Mouse (Mus musculus): ENCODE measurements around the gene Dnah17. TPM values are rescaled to one million over a fixed set of nuclear protein-coding genes. Genes with fewer than 3 reads are reported as not detected.
A peak's percentile ranks its signal among the peaks of the same experiment; 100 is the strongest.

The Dnah17 gene
- polyA plus RNA-seq, 1 experiment from 2014 or later = 0.23 TPM

DNA sequence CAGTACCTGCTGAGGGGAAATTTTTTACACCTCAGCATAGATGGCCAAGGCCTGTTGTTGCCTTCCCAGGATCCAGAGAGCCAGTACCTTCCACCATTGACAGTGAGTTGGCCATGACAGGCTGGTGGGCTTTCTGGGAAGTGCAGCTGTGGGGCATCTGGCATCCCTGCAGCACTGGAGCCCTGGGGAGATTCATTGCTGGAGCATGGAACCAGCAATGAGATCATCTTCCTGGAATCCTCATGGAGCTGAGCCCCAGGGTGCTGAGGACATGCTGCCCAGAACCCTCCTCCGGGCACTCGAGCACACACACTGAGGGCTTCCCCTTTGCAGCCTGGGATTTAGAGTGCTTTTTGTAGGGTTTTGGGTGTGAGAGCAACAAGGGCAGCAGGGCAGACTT is 135.2 kb downstream of the Dnah17 start:
- Histone ChIP-seq H3K4me2 (replicated peaks; ENCODE audit: low read depth, low read length) (no peak overlapping the region), H3K4me3 (ENCODE audit: low read length) (no peak overlapping the region), H3K4me1 (ENCODE audit: control insufficient read depth, insufficient read depth, low read length) (peaks cover 36% of the 10 kb centered on the region), H3K9ac (ENCODE audit: low read depth, low read length) (no peak overlapping the region), H3K36me3 (ENCODE audit: control insufficient read depth, insufficient read depth, low read length) (peaks cover 15% of the 10 kb centered on the region), H3K27ac (ENCODE audit: low read depth, low read length) (no peak overlapping the region), H3K27me3 (ENCODE audit: control insufficient read depth, insufficient read depth, low read length) (no peaks in the 10 kb centered on the region), H3K9me3 (ENCODE audit: control insufficient read depth, low read length) (no peaks in the 10 kb centered on the region)
- no peak for ATAC-seq (ENCODE audit: low FRiP score, low TSS enrichment)
- WGBS = 72% methylated on average over 2 of the region's 2 CpGs

DNA sequence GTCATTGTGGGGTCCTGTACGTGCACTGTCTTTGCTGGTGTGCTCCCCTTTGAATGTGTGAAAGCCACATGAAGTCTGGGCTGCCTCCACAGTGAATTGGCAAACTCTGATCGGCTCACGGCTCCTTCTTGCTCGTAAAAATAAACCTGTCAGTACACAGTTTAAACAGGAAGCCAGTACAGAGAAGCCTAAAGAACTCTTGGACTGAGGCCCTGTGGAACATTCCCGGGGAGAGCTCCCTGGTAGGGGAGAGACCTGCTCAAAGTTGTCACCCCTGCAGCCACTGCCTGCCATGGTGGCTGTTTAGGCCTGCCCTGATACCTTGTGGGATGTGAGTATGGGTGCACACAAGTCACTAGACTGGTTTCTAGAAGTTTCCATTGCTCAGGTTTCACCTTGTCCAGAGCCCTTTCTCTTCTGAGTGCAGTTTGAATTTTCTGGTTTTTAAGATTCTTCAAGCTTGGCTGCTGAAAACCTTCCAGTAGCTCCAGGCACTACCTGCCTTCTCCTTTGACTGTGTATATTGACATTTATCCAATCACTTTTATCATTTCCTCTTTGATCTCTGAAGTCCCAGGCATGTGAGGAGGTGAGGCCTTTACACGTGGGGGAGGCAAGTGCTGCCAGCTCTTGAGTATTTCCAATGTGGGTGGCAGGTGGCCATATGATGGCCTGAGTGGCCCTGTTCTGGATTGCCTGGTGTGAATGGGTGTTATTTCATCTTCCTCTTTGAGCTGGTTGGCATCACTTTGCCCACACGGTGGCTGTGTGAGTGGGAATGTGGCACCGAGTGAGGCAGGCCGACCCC is 136.0 kb downstream of the Dnah17 start:
- no peak overlapping the region for H3K4me2 ChIP-seq (replicated peaks; ENCODE audit: low read depth, low read length)
- H3K9me3 ChIP-seq (ENCODE audit: control insufficient read depth, low read length) = no peaks in the 10 kb centered on the region
- H3K36me3 ChIP-seq (ENCODE audit: control insufficient read depth, insufficient read depth, low read length) = peaks cover 9% of the 10 kb centered on the region
- no peak for ATAC-seq (ENCODE audit: low FRiP score, low TSS enrichment)
- H3K27ac ChIP-seq (ENCODE audit: low read depth, low read length) = peak overlapping the region; percentile 24; the same call in 1 of the 2 replicates
- H3K4me1 ChIP-seq (ENCODE audit: control insufficient read depth, insufficient read depth, low read length) = peaks cover 36% of the 10 kb centered on the region
- 0 out of 2 replicates have a peak overlapping the region, but pooled peaks have one; percentile 4 for H3K9ac ChIP-seq (ENCODE audit: low read depth, low read length)
- H3K27me3 ChIP-seq (ENCODE audit: control insufficient read depth, insufficient read depth, low read length) = no peaks in the 10 kb centered on the region
- 51% methylated on average over 9 of the region's 9 CpGs for WGBS
- no peak overlapping the region for H3K4me3 ChIP-seq (ENCODE audit: low read length)

DNA sequence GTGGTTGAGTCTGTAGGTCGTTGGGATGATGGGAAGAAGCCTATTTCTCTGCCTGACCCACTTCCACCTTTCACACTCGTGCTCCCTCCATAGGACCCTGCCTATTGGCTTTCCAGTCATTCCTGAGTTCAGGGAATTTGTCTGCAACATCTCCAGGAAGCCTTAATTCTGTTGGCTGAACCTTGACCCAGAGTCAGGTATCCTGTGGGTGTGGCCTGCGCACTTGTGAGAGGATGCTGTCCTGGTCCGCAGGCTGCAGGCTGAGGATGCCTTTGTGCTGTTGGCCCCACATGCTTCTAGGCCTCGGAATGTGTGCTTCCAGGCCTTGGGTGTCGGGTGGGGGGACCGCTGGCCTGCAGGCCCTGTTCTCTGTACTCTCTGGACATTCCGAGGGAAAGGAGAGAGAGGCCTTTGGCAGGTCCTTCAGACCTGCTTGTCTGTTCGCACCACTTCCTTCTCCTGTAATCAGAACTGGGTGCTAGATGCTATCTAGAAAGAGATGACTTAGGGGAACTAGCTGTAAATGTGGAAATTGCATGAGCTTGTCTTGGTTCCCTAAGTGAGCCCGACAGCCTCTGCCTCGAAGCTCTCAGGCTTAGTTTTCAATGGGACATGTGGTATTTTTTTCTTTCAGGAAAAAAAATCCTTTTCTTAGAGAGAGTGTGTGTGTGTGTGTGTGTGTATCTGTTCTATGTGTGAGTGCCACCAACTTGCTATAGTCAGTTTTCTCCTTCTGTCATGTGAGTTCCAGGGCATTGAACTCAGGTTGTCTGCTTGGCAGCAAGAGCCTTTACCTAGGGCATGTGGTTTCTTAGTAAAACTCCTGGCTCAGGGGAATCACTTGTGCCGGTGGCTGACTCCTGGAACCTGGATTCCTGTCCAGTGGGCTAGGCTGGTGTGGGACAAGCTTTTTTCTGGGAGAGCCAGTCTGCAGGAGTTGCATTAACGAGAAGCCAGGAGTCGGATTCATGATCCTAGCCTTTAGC is 137.0 kb downstream of the Dnah17 start:
- 69% methylated on average over 14 of the region's 14 CpGs for WGBS
- H3K4me1 ChIP-seq (ENCODE audit: control insufficient read depth, insufficient read depth, low read length) = peaks cover 37% of the 10 kb centered on the region
- H3K9me3 ChIP-seq (ENCODE audit: control insufficient read depth, low read length) = no peaks in the 10 kb centered on the region
- no peak overlapping the region for H3K4me3 ChIP-seq (ENCODE audit: low read length)
- H3K36me3 ChIP-seq (ENCODE audit: control insufficient read depth, insufficient read depth, low read length) = peaks cover 6% of the 10 kb centered on the region; the same call in 1 of the 2 replicates
- no peaks in the 10 kb centered on the region for H3K27me3 ChIP-seq (ENCODE audit: control insufficient read depth, insufficient read depth, low read length)
- H3K4me2 ChIP-seq (replicated peaks; ENCODE audit: low read depth, low read length) = no peak overlapping the region
- 0 out of 2 replicates have a peak overlapping the region, but pooled peaks have one; percentile 4 for H3K9ac ChIP-seq (ENCODE audit: low read depth, low read length)
- peak overlapping the region; percentile 24; the same call in 1 of the 2 replicates for H3K27ac ChIP-seq (ENCODE audit: low read depth, low read length)
- ATAC-seq (ENCODE audit: low FRiP score, low TSS enrichment) = no peak

DNA sequence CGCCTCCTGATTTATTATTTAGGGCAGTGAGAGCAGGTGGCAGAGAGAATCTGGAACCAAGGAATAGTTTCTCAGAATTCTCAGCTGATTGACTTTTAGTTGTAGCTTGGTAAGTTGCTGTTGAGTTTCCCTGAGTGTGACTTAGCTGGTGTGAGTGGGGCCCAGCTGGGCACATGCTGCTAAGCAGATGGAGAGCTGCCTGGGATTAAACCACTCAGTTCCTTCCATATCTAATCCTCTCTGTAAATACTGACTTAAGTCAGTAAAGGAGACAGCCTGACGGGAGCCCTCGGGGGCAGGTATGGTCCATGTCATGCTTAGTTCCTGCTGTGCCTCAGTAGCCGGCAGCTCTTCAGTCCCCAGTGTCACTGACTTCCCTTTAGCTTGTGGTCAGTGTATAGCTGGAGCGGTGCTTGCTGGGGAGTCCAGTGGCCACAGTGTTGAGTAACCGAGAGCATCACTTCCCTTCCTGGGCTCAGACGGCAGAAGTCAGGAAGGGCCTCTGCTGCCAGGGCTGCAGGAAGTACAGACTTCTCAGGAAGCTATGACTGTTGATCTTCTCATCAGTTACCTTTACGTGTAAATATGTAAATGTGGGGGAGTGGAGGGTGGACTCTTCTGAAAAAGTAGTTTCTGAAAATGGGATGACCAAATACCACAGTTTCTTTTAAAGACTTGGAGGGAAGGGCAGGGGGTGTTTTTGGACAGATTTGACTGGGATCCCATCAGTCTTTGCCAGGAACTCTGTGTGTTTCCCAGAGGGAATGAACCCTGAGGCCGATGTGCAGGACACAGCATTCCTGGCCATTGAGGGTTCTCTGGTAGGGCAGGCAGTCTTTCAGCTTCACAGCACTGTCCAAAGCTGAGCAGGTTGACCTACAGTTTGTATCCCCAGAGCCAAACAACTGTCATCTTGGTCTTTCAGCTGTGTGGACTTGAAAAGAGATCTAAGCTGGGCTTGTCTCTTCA is 138.6 kb downstream of the Dnah17 start:
- Histone ChIP-seq H3K36me3 (ENCODE audit: control insufficient read depth, insufficient read depth, low read length) (no peaks in the 10 kb centered on the region), H3K9ac (ENCODE audit: low read depth, low read length) (no peak overlapping the region), H3K27ac (ENCODE audit: low read depth, low read length) (no peak overlapping the region), H3K4me3 (ENCODE audit: low read length) (no peak overlapping the region), H3K4me2 (replicated peaks; ENCODE audit: low read depth, low read length) (no peak overlapping the region), H3K4me1 (ENCODE audit: control insufficient read depth, insufficient read depth, low read length) (peaks cover 50% of the 10 kb centered on the region), H3K27me3 (ENCODE audit: control insufficient read depth, insufficient read depth, low read length) (no peaks in the 10 kb centered on the region), H3K9me3 (ENCODE audit: control insufficient read depth, low read length) (no peaks in the 10 kb centered on the region)
- 71% methylated on average over 9 of the region's 9 CpGs for WGBS
- no peak for ATAC-seq (ENCODE audit: low FRiP score, low TSS enrichment)

DNA sequence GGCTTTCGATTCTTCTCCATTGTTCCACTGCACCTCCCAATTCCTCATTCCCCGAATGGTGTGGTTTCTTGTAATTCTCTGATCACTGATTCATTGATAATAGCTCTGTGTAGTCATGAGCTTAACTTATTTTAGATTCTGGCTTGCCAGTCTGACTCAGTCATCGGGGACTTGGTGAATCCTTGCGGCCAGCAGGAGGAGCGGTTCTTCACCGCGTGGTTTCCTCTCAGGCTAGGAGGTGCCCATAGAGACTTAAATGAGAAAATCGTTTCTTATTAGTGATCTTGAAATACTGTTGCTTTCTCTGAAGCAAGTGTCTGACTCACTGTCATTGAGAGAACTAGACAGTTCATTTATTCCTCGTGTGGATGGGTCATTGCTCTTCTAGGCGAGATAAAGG is 140.5 kb downstream of the Dnah17 start:
- 55% methylated on average over 10 of the region's 10 CpGs for WGBS
- no peak overlapping the region for H3K4me3 ChIP-seq (ENCODE audit: low read length)
- no peak overlapping the region for H3K27ac ChIP-seq (ENCODE audit: low read depth, low read length)
- H3K27me3 ChIP-seq (ENCODE audit: control insufficient read depth, insufficient read depth, low read length) = no peaks in the 10 kb centered on the region
- no peaks in the 10 kb centered on the region for H3K9me3 ChIP-seq (ENCODE audit: control insufficient read depth, low read length)
- no peak for ATAC-seq (ENCODE audit: low FRiP score, low TSS enrichment)
- H3K9ac ChIP-seq (ENCODE audit: low read depth, low read length) = no peak overlapping the region
- H3K36me3 ChIP-seq (ENCODE audit: control insufficient read depth, insufficient read depth, low read length) = no peaks in the 10 kb centered on the region
- H3K4me2 ChIP-seq (replicated peaks; ENCODE audit: low read depth, low read length) = no peak overlapping the region
- H3K4me1 ChIP-seq (ENCODE audit: control insufficient read depth, insufficient read depth, low read length) = peaks cover 40% of the 10 kb centered on the region

DNA sequence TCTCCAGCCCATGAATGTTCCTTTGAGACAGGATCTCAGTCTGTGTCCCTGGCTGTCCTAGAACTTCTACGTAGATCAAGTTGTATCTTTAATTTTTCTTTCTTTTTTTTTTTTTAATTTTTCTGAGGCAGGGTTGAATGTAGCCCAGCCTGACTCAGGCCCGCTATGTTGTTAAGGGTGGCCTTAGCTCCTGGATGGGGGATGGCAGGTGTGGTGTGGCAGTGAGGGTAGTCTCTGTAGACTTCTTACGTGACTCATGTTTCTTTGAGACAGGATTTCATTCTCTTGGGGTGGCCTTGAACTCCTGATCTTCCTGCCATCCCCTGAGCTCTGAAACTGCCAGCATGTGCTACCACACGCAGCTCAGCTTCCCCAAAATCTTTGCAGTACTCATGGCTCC is 141.2 kb downstream of the Dnah17 start:
- no peak overlapping the region for H3K4me2 ChIP-seq (replicated peaks; ENCODE audit: low read depth, low read length)
- no peaks in the 10 kb centered on the region for H3K27me3 ChIP-seq (ENCODE audit: control insufficient read depth, insufficient read depth, low read length)
- ATAC-seq (ENCODE audit: low FRiP score, low TSS enrichment) = no peak
- no peak overlapping the region for H3K9ac ChIP-seq (ENCODE audit: low read depth, low read length)
- 89% methylated on average over 4 of the region's 4 CpGs for WGBS
- no peaks in the 10 kb centered on the region for H3K9me3 ChIP-seq (ENCODE audit: control insufficient read depth, low read length)
- peaks cover 33% of the 10 kb centered on the region for H3K4me1 ChIP-seq (ENCODE audit: control insufficient read depth, insufficient read depth, low read length)
- no peak overlapping the region for H3K27ac ChIP-seq (ENCODE audit: low read depth, low read length)
- no peak overlapping the region for H3K4me3 ChIP-seq (ENCODE audit: low read length)
- H3K36me3 ChIP-seq (ENCODE audit: control insufficient read depth, insufficient read depth, low read length) = no peaks in the 10 kb centered on the region

DNA sequence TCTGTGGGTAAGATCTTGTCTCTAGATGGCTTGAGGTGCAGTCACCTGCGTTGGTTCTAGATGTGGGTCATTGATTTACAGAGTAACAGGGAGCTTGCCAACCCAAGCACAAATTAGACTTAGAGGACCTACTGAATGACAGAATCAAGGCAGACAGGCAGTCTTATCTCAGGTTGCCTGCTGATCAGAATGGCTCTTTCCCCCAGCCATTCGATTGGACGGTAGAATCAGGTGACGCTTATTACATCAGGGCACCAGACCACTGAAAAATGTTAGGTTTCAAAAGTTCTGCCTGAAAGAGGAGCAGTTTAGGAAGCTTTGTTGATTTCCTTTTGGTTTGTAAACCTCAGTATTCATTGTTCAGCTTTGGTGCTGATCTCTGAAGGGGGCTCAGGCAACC is 142.5 kb downstream of the Dnah17 start:
- Histone ChIP-seq H3K27me3 (ENCODE audit: control insufficient read depth, insufficient read depth, low read length) (no peaks in the 10 kb centered on the region), H3K4me1 (ENCODE audit: control insufficient read depth, insufficient read depth, low read length) (peaks cover 24% of the 10 kb centered on the region), H3K9ac (ENCODE audit: low read depth, low read length) (peak overlapping the region; percentile 81; the same call in 1 of the 2 replicates), H3K27ac (ENCODE audit: low read depth, low read length) (no peak overlapping the region), H3K4me2 (replicated peaks; ENCODE audit: low read depth, low read length) (peak overlapping the region; percentile 86), H3K4me3 (ENCODE audit: low read length) (peak overlapping the region; percentile 94; the same call in 1 of the 2 replicates), H3K9me3 (ENCODE audit: control insufficient read depth, low read length) (no peaks in the 10 kb centered on the region), H3K36me3 (ENCODE audit: control insufficient read depth, insufficient read depth, low read length) (no peaks in the 10 kb centered on the region)
- WGBS = 67% methylated on average over 4 of the region's 4 CpGs
- ATAC-seq (ENCODE audit: low FRiP score, low TSS enrichment) = no peak

DNA sequence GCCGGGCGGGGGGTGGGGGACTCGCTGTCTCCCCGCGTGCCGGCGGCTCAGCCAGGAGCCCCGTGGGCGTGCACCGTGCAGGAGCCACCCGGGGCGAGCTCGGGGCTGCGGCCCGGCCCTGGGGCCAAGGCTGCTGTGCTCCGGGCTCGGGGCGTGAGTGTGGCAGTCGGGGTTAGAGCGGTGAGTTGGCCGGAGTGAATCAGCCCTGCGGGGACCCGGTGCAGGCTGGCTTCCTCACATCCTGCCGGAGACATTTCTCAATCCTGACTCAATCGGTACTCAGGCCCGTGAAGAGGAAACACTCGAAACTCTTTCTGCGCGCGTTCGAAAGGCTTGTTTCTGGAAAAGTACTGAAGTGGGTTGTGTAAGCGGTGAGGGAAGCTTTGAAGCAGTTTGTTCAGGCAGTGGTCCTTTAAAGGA is 143.4 kb downstream of the Dnah17 start:
- H3K4me1 ChIP-seq (ENCODE audit: control insufficient read depth, insufficient read depth, low read length) = peaks cover 23% of the 10 kb centered on the region
- peak overlapping the region; percentile 94 for H3K4me3 ChIP-seq (ENCODE audit: low read length)
- H3K9ac ChIP-seq (ENCODE audit: low read depth, low read length) = peak overlapping the region; percentile 81
- under 1% methylated on average over 32 of the region's 32 CpGs for WGBS
- no peaks in the 10 kb centered on the region for H3K36me3 ChIP-seq (ENCODE audit: control insufficient read depth, insufficient read depth, low read length)
- H3K9me3 ChIP-seq (ENCODE audit: control insufficient read depth, low read length) = no peaks in the 10 kb centered on the region
- peak; percentile 60 for ATAC-seq (ENCODE audit: low FRiP score, low TSS enrichment)
- peak overlapping the region; percentile 52 for H3K27ac ChIP-seq (ENCODE audit: low read depth, low read length)
- H3K4me2 ChIP-seq (replicated peaks; ENCODE audit: low read depth, low read length) = peak overlapping the region; percentile 86
- H3K27me3 ChIP-seq (ENCODE audit: control insufficient read depth, insufficient read depth, low read length) = no peaks in the 10 kb centered on the region

All from kidney, embryonic 14.5 days (tissue).